Mouse (Mus musculus): ENCODE data around the gene Nrm.

Gene Nrm

GRCm38 (mm10) chr17:35868165-35868820 lies 7.2 kb downstream of the Nrm start:
- DNase-seq, result no peak

GRCm38 (mm10) chr17:35868961-35869345 lies 7.8 kb downstream of the Nrm start:
- DNase-seq, result no peak

- DNase-seq, result no peak
These were observed 8.4 kb downstream of the Nrm start for GRCm38 (mm10) chr17:35869346-35870067.

- DNase-seq, result no peak
These were observed 9.2 kb downstream of the Nrm start for GRCm38 (mm10) chr17:35870151-35870883.

GRCm38 (mm10) chr17:35870884-35871696 lies 10.0 kb downstream of the Nrm start:
- DNase-seq, result peak; percentile 44

- DNase-seq, result peak; percentile 94
These were observed 12.8 kb downstream of the Nrm start for GRCm38 (mm10) chr17:35873774-35874519.

- no peak for DNase-seq
These were observed 13.6 kb downstream of the Nrm start for GRCm38 (mm10) chr17:35874721-35875120.

- DNase-seq, result peak; percentile 93
These were observed 18.3 kb downstream of the Nrm start, which contains the start of gene Dhx16 for GRCm38 (mm10) chr17:35879245-35880057. Dhx16 (plus strand) TSS chr17:35879819.

- DNase-seq, result no peak
These were observed 21.8 kb downstream of the Nrm start for GRCm38 (mm10) chr17:35882924-35883323.

- DNase-seq, result no peak
These were observed 22.7 kb downstream of the Nrm start for GRCm38 (mm10) chr17:35883777-35884176.

- DNase-seq, result no peak
These were observed 26.6 kb downstream of the Nrm start for GRCm38 (mm10) chr17:35887725-35888124.

GRCm38 (mm10) chr17:35896781-35897643 lies 35.9 kb downstream of the Nrm start, which contains the start of gene 2310061I04Rik:
2310061I04Rik (minus strand) TSS chr17:35897431.
- DNase-seq, result peak; percentile 93

- DNase-seq, result no peak
These were observed 36.8 kb downstream of the Nrm start for GRCm38 (mm10) chr17:35897644-35898573.

- DNase-seq, result no peak
These were observed 39.5 kb downstream of the Nrm start for GRCm38 (mm10) chr17:35900636-35901035.

GRCm38 (mm10) chr17:35903343-35903991 lies 42.3 kb downstream of the Nrm start:
- DNase-seq, result no peak

- no peak for DNase-seq
These were observed 42.9 kb downstream of the Nrm start for GRCm38 (mm10) chr17:35903992-35904355.

GRCm38 (mm10) chr17:35905587-35905986 lies 44.5 kb downstream of the Nrm start:
- DNase-seq, result no peak

GRCm38 (mm10) chr17:35907609-35908008 lies 46.5 kb downstream of the Nrm start:
- no peak for DNase-seq
